Mouse (Mus musculus) splenic B cell, adult 2 months (primary cell): ENCODE measurements around the gene Ppp1r9a.
A peak's percentile ranks its signal among the peaks of the same experiment; 100 is the strongest.
"Not testable (repeated sequence)": the region's sequence is repeated elsewhere in the genome, so short reads cannot be mapped to it uniquely, and the experiment has no call there.

Experiments used
- DNase-seq: peaks from one replicate; pipeline ENCODE4 v3.0.0-alpha.2; 2011; ENCODE audit warnings: low read depth, low spot score
- H3K27me3 ChIP-seq: 2 replicates; pipeline ENCODE4 v1.6.1; 2012; ENCODE audit warnings: mild to moderate bottlenecking, low read length, moderate library complexity, mixed read lengths; ENCODE audit not compliant: control insufficient read depth, poor library complexity, insufficient read depth, severe bottlenecking
- H3K36me3 ChIP-seq: 2 replicates; pipeline ENCODE4 v1.6.1; 2012; ENCODE audit warnings: mild to moderate bottlenecking, low read length, moderate library complexity, mixed read lengths; ENCODE audit not compliant: control insufficient read depth, poor library complexity, insufficient read depth, severe bottlenecking

The Ppp1r9a gene

DNA sequence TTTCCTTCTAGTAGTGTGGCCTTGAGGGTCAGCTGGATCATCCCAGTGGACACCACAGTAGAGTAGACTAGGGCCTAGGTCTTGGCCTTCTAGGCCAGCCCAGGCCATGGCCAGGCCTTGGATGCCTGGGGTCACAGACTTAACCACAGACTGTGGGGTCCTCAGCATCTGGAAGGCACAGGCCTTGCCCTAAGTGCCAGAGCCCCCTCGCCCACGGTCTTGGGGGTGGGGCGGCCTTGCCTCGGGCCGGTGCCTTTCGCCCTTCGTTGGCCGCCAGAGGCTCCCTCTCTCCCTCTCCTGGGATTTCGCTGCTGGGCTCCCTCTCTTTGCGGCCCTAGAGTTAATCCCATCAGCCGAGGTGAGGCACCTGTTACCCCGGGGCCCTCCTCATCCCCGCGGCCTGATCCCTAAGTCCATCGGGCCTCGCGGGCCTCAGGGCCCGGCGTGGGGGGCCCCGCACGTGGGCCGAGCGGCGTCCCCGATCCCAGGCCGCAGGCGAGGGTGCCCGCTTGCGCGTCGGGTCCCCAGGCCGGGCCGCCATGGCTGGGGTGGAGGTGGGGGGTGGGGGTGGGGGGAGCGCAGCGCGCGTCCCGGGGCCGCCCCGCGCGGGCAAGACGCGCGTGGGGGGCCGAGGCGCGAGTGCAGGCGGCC lies at the start of gene Ppp1r9a:
Ppp1r9a (plus strand) TSS at position 244 of the 651 bp plus-strand sequence.
- DNase-seq, result no peak
- no peaks in the 10 kb centered on the region for H3K36me3 ChIP-seq
- peaks cover 2% of the 10 kb centered on the region; the same call in 1 of the 2 replicates for H3K27me3 ChIP-seq

GRCm38 (mm10) chr6:4855236-4855635 lies 47.5 kb upstream of the Ppp1r9a start:
- no peak for DNase-seq
- Histone ChIP-seq H3K36me3 (no peaks in the 10 kb centered on the region), H3K27me3 (no peaks in the 10 kb centered on the region)

GRCm38 (mm10) chr6:4856919-4857318 lies 45.8 kb upstream of the Ppp1r9a start:
- Histone ChIP-seq H3K36me3 (no peaks in the 10 kb centered on the region), H3K27me3 (no peaks in the 10 kb centered on the region)
- no peak for DNase-seq

DNA sequence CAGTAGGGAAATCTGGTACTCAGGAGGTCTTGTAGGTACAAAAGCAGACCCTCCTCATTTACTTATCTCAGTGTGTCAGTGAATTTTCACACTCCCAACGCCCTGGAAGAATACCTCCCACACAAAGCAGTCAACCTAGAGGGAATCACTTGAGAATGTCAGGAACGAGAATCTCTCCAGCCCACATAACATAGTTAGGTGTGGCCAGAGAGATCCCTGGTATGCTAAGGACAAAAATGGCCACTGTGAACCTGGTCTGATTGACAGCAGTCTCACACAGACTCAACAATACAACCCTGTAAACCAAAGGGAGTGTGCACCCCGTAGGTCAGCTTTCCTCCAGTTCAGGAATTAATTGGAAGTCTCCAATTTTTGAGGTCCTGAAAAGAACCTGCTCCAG lies 18.4 kb upstream of the Ppp1r9a start:
- Histone ChIP-seq H3K27me3 (no peaks in the 10 kb centered on the region), H3K36me3 (no peaks in the 10 kb centered on the region)
- DNase-seq, result no peak

DNA sequence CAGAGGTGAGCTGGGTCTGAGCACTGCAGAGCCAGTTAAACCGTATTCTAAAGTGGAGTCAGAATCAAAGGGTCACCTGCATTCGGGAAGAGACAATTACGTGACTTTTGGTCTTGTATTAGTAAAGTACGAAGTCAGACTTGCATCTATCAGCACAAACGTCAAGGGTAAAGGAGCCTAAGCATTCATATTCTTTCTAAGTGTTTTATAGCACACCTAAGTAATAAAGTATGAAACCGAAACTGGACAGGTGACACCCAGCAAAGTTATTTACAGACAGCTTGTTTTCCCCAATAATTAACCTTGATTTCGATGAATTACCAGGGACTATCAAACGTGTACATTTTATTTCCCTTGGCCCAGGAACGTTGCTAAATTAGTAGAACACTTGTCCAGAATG lies 13.2 kb upstream of the Ppp1r9a start:
- H3K27me3 ChIP-seq, result no peaks in the 10 kb centered on the region
- DNase-seq, result no peak
- no peaks in the 10 kb centered on the region for H3K36me3 ChIP-seq

DNA sequence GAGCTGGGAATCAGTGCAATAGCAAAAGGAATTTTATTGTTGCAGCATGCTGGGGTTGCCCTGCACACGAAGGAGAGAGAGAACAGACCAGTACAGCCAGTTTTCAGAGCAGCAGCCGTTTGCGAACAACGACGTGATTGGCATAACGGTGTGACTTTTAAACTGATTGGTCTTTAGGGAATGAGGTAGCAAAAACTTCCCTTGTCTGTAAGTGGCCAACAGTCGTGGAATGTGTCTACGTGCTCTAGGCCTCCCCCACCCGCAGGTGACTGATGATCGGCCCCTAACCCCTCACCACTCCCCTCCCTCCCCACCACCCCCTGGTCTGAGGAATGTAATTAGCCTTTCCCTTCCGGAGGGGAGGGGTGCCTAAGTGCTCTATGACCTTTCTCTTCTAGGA lies 10.3 kb upstream of the Ppp1r9a start:
- no peaks in the 10 kb centered on the region for H3K36me3 ChIP-seq
- H3K27me3 ChIP-seq, result no peaks in the 10 kb centered on the region

DNA sequence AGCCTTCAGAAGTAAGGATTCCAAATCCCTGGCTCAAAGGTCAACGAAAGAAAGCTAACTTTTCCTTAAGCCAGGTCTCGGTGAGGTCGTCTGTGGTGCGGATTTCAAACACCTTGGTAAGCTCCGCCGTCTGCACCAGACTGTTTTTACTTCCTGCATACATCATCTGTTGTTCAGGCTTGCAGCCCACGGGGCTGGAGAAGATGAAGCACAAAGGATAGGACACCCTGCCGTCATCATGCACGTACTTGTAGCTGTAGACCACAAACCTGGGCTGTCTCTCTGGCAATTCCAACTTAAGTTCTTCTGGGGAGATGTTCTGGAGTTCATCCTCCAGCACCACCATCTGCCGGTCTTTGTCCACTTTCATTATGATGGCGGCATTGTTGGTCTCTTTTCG lies 9.4 kb upstream of the Ppp1r9a start:
- H3K27me3 ChIP-seq, DNase-seq, H3K36me3 ChIP-seq: not testable (repeated sequence)

More for the DNA sequence above, 10.3 kb upstream of the Ppp1r9a start:
- no peak for DNase-seq

DNA sequence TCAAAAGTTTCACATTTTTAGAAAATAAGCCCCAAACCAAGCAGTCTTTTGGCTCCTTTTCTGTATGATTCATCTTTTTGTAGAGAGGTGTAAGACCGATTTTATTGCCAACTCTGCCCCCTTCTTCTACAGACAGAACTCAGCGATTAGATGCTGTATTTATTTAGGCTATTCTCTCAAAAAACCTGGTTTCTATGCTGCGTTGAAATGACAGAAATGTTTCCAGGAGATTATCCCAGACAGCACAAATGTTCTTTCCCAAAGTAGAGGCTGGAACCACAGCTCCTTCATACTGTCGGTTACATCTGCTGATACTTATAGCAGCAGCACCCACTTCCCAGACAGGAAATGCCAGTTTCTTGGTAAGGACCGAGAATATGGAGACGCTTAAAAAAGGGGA lies 2.8 kb upstream of the Ppp1r9a start:
- no peak for DNase-seq
- Histone ChIP-seq H3K36me3 (no peaks in the 10 kb centered on the region), H3K27me3 (peaks cover 2% of the 10 kb centered on the region; the same call in 1 of the 2 replicates)

- peak; percentile 2 for DNase-seq
Observed at GRCm38 (mm10) chr6:4903325-4904054, 773 bp downstream of the Ppp1r9a start.

DNA sequence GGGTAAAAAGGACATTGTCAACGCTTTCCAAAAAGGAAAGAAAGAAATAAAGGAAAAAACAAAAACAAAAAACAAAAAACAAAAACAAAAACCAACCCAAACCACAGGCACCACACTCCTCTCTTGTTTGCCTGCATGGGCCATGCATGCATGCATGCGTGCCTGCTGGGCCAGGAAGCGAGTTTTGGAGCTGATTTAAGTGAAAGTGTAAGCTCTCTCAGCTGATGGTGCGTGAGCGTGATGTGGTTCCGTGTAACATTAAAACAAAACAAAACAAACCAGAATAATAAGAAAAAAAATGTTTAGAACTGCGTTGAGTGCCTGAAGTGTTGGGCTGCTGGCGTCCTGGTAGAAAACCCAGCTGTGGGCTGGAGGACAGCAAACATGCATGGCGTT lies 1.3 kb downstream of the Ppp1r9a start:
- DNase-seq, result peak; percentile 3
- peaks cover 2% of the 10 kb centered on the region; the same call in 1 of the 2 replicates for H3K27me3 ChIP-seq
- no peaks in the 10 kb centered on the region for H3K36me3 ChIP-seq

More at GRCm38 (mm10) chr6:4903325-4904054, 773 bp downstream of the Ppp1r9a start:
- Histone ChIP-seq H3K27me3 (peaks cover 2% of the 10 kb centered on the region; the same call in 1 of the 2 replicates), H3K36me3 (no peaks in the 10 kb centered on the region)

DNA sequence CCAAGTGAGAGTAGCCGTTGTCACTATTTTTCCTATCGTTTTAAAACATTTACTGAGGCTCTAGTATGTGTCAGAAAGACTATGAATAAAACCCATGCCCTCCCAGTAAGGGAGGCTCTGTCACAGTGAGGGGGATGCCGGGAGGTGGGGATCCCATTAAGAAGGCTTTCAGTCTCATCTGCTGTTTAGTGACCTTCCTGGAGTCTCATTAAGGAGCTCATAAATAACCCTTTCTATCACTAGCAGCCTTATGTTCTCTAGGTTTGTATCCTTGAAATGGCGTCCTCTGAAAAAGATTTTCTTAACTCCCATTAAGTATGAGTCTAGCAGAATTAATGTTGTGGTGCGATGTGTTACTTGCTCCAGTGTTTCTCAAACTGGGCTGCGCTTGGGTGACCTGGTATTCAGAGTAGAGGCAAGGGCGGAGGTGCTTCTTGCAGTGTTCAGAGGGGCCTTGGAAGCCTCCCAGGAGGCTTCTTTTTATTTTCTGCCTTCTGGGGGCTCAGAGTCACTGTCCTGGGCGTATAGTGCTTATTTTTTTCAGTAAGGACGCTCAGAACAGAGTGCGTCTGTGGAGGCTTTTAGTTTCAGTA lies 7.4 kb downstream of the Ppp1r9a start:
- H3K36me3 ChIP-seq, result no peaks in the 10 kb centered on the region
- DNase-seq, result no peak
- H3K27me3 ChIP-seq, result no peaks in the 10 kb centered on the region

DNA sequence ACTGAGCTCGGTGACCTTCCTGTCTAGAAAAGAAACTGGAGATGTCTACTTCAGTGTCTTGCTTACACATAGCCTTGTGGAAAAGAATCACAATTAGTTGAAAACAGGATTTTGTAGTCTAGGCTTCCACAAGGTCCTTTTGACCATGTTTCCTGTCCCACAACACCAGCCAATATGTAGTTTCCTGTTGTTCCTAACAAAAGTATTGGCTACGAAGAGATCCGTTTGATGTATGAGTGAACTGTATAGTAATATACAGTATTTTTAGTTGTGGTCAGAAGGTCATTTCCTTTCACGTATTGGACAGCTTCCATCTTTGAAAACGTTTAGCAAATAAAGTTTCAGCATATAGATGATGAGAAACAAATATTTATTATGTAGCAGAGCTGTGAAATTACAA lies 15.8 kb downstream of the Ppp1r9a start:
- Histone ChIP-seq H3K27me3 (no peaks in the 10 kb centered on the region), H3K36me3 (no peaks in the 10 kb centered on the region)
- no peak for DNase-seq

- H3K36me3 ChIP-seq, H3K27me3 ChIP-seq: not testable (repeated sequence)
- DNase-seq, result peak; percentile 1
Observed at GRCm38 (mm10) chr6:4923791-4924190, 21.1 kb downstream of the Ppp1r9a start.

GRCm38 (mm10) chr6:4925966-4926687 lies 23.4 kb downstream of the Ppp1r9a start:
- no peaks in the 10 kb centered on the region for H3K36me3 ChIP-seq
- no peak for DNase-seq

GRCm38 (mm10) chr6:4930321-4930720 lies 27.6 kb downstream of the Ppp1r9a start:
- DNase-seq, result no peak
- Histone ChIP-seq H3K36me3 (no peaks in the 10 kb centered on the region), H3K27me3 (no peaks in the 10 kb centered on the region)

More at GRCm38 (mm10) chr6:4925966-4926687, 23.4 kb downstream of the Ppp1r9a start:
- no peaks in the 10 kb centered on the region for H3K27me3 ChIP-seq
